Mouse (Mus musculus) heart, postnatal 0 days (tissue): Measurements from ENCODE around the gene Ranbp10. TPM values are rescaled to one million over a fixed set of nuclear protein-coding genes. Genes with fewer than 3 reads are reported as not detected.

ENCODE experiments used
- ATAC-seq: fragments of 200-750 bp; cut with Nextera tagmentation; 2 replicates; pipeline ENCODE4 v1.8.0; 2017; ENCODE audit warnings: low read depth, moderate number of reproducible peaks, moderate library complexity; ENCODE audit not compliant: insufficient read depth
- DNase-seq: peaks from one replicate; pipeline ENCODE4 v3.0.0-alpha.2; 2016; ENCODE audit warnings: low spot score
- H3K27ac ChIP-seq: fragments of 300-500 bp; sonication (generic); 2 replicates; pipeline ENCODE4 v1.5.1; 2014; ENCODE audit warnings: low read depth, mild to moderate bottlenecking
- H3K27me3 ChIP-seq: fragments of 300-500 bp; sonication (generic); 2 replicates; pipeline ENCODE4 v1.6.1; 2014; ENCODE audit warnings: low read length, mixed read lengths; ENCODE audit not compliant: control insufficient read depth, insufficient read depth
- H3K36me3 ChIP-seq: fragments of 300-500 bp; sonication (generic); replicated peaks from 2 replicates; pipeline ENCODE4 v1.6.1; 2014; ENCODE audit warnings: low read length, mixed read lengths; ENCODE audit not compliant: control insufficient read depth, insufficient read depth
- H3K4me1 ChIP-seq: fragments of 300-500 bp; sonication (generic); 2 replicates; pipeline ENCODE4 v1.6.1; 2014; ENCODE audit warnings: antibody characterized with exemption; ENCODE audit not compliant: control insufficient read depth, insufficient read depth
- H3K4me2 ChIP-seq: fragments of 300-500 bp; sonication (generic); 2 replicates; pipeline ENCODE4 v1.6.1; 2014; ENCODE audit warnings: low read depth, mild to moderate bottlenecking, low read length, moderate library complexity
- H3K4me3 ChIP-seq: fragments of 300-500 bp; sonication (generic); 2 replicates; pipeline ENCODE4 v1.5.1; 2014; ENCODE audit warnings: low read depth, low read length
- H3K9ac ChIP-seq: fragments of 300-500 bp; sonication (generic); replicated peaks from 2 replicates; pipeline ENCODE4 v1.6.1; 2014; ENCODE audit warnings: low read depth, low read length, mixed read lengths
- H3K9me3 ChIP-seq: fragments of 300-500 bp; sonication (generic); replicated peaks from 2 replicates; pipeline ENCODE4 v1.6.1; 2016; ENCODE audit warnings: low read length; ENCODE audit not compliant: control insufficient read depth
- CTCF ChIP-seq: IDR thresholded peaks from 2 replicates; pipeline ENCODE4 v1.5.1; 2016; ENCODE audit warnings: antibody characterized with exemption, control low read depth, low read depth
- EP300 ChIP-seq: IDR thresholded peaks from 2 replicates; pipeline ENCODE4 v1.6.1; 2016; ENCODE audit warnings: antibody characterized with exemption, low read depth
- WGBS: fragments of 180-500 bp; shearing (Covaris S2); extraction: QIAGEN DNeasy Blood & Tissue Kit; methylation state at CpG from one replicate; pipeline ENCODE4 v1.1.7; 2014; 5-methylcytosine and 5-hydroxymethylcytosine counted together
- polyA plus RNA-seq: library from polyadenylated mRNA; unstranded; fragments of >200 nt; fragmentation: Nextera tagmentation; extraction: Ambion mirVana; gene quantifications from 2 replicates; pipeline ENCODE4 v1.2.1, GENCODE M21; 2015
- total RNA-seq: library from RNA; depleted of rRNA; stranded (reverse); fragments of >200 nt; gene quantifications from 2 replicates; pipeline ENCODE4 v1.2.3, GENCODE M21; 2014; ENCODE audit warnings: low replicate concordance

Ranbp10 gene
- total and polyA plus RNA-seq, 2 experiments from 2014 or later: 6.7 to 8.7 TPM

GRCm38 (mm10) chr8:105750606-105751005, 76.5 kb downstream of the Ranbp10 start:
- Histone ChIP-seq H3K4me1 (peaks cover 19% of the 10 kb centered on the region), H3K36me3 (no peaks in the 10 kb centered on the region), H3K9ac (no peak overlapping the region), H3K4me2 (peak overlapping the region; percentile 42), H3K27ac (peak overlapping the region; percentile 67), H3K27me3 (no peaks in the 10 kb centered on the region), H3K4me3 (peak overlapping the region; percentile 11; the same call in 1 of the 2 replicates), H3K9me3 (no peaks in the 10 kb centered on the region)
- peak; percentile 80 for DNase-seq
- TF ChIP-seq EP300 (no peak), CTCF (no peak)
- peak; percentile 90 for ATAC-seq
- 4% methylated on average over 11 of the region's 11 CpGs for WGBS

- H3K36me3 ChIP-seq: no peaks in the 10 kb centered on the region
- no peak for TF ChIP-seq EP300
- no peak for TF ChIP-seq CTCF
- H3K9ac ChIP-seq: no peak overlapping the region
- no peak overlapping the region for H3K4me2 ChIP-seq
- 69% methylated on average over 4 of the region's 4 CpGs for WGBS
- ATAC-seq (no peak), DNase-seq (no peak)
- peaks cover 3% of the 10 kb centered on the region; the same call in 1 of the 2 replicates for H3K4me1 ChIP-seq
- no peak overlapping the region for H3K4me3 ChIP-seq
- no peak overlapping the region for H3K27ac ChIP-seq
- H3K9me3 ChIP-seq: no peaks in the 10 kb centered on the region
- H3K27me3 ChIP-seq: no peaks in the 10 kb centered on the region
Observed at GRCm38 (mm10) chr8:105743301-105743700, 83.8 kb downstream of the Ranbp10 start.

- H3K4me1 ChIP-seq: no peaks in the 10 kb centered on the region
- H3K4me3 ChIP-seq: no peak overlapping the region
- H3K36me3 ChIP-seq: no peaks in the 10 kb centered on the region
- ATAC-seq: no peak
- no peak overlapping the region for H3K9ac ChIP-seq
- no peak overlapping the region for H3K27ac ChIP-seq
- no peaks in the 10 kb centered on the region for H3K9me3 ChIP-seq
- no peaks in the 10 kb centered on the region for H3K27me3 ChIP-seq
- TF ChIP-seq CTCF: no peak
- no peak for TF ChIP-seq EP300
- no peak overlapping the region for H3K4me2 ChIP-seq
- DNase-seq: no peak
- WGBS: 84% methylated on average over 5 of the region's 5 CpGs
Observed at GRCm38 (mm10) chr8:105739216-105739615, 87.9 kb downstream of the Ranbp10 start.

- no peak overlapping the region for H3K27ac ChIP-seq
- ATAC-seq (no peak), DNase-seq (no peak)
- H3K4me3 ChIP-seq: no peak overlapping the region
- H3K27me3 ChIP-seq: no peaks in the 10 kb centered on the region
- H3K4me1 ChIP-seq: no peaks in the 10 kb centered on the region
- H3K9ac ChIP-seq: no peak overlapping the region
- TF ChIP-seq EP300: no peak
- TF ChIP-seq CTCF: no peak
- WGBS: 88% methylated on average over 5 of the region's 5 CpGs
- no peaks in the 10 kb centered on the region for H3K9me3 ChIP-seq
- H3K4me2 ChIP-seq: no peak overlapping the region
- H3K36me3 ChIP-seq: 0 out of 2 replicates have a peak, but pooled peaks cover 4% of the 10 kb centered on the region
Observed at GRCm38 (mm10) chr8:105732186-105732585, 95.0 kb downstream of the Ranbp10 start.

GRCm38 (mm10) chr8:105727397-105728124, 99.6 kb downstream of the Ranbp10 start:
- H3K36me3 ChIP-seq: 0 out of 2 replicates have a peak, but pooled peaks cover 12% of the 10 kb centered on the region
- H3K27me3 ChIP-seq: no peaks in the 10 kb centered on the region
- peak overlapping the region; percentile 15; the same call in 1 of the 2 replicates for H3K4me2 ChIP-seq
- TF ChIP-seq CTCF: no peak
- TF ChIP-seq EP300: peak; percentile 91
- WGBS: 68% methylated on average over 18 of the region's 18 CpGs
- 0 out of 2 replicates have a peak overlapping the region, but pooled peaks have one; percentile 15 for H3K9ac ChIP-seq
- DNase-seq: peak; percentile 83
- peak; percentile 90 for ATAC-seq
- H3K27ac ChIP-seq: peak overlapping the region; percentile 86
- no peaks in the 10 kb centered on the region for H3K4me1 ChIP-seq
- H3K4me3 ChIP-seq: no peak overlapping the region
- H3K9me3 ChIP-seq: no peaks in the 10 kb centered on the region
